ENCODE assay signal across 24 mouse cellular contexts in the genomic region with DNA sequence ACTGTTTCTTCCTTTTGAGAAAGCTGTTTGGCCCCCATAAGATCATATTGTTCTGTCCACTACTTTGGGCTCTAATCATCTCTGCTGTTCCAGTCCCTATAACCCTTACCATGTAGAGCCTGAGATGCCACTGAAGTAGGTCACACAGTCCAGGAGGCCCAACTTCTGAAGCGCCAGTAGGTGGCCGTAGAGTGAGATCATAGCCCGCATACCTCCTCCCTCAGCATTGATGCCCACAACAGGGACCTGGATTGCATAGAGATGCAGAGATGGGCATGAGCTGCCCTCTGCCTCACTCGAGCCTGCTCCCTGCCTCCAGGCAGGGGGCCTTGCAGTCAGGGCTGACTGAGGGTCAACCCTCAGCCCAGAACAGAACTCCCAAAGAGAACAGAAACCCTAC. TPM values are rescaled to one million over a fixed set of nuclear protein-coding genes. Genes with fewer than 3 reads are reported as not detected.
DNase-seq lines count a peak whose midpoint lies in the region; ATAC-seq lines count a peak whose summit lies in the region.
"Had no signal": no experiment of that assay in that cellular context is flagged by ENCODE, and none has a peak within 500 bp of the region (broad histone marks: within the 10 kb centered on the region; RNA-seq: fewer than 3 reads in every experiment).

No protein-coding gene starts in this region.

- 77% methylated on average over 4 of the region's 4 CpGs for WGBS in heart, embryonic 10.5 days
- 77% methylated on average over 4 of the region's 4 CpGs for WGBS in heart, embryonic 11.5 days (ENCODE audit: insufficient replicate concordance)

- H3K27me3 ChIP-seq in heart, embryonic 10.5 days (ENCODE audit: insufficient read depth, poor library complexity, severe bottlenecking): no peaks in the 10 kb centered on the region
- no peaks in the 10 kb centered on the region; the same call in 1 of the 2 replicates for H3K27me3 ChIP-seq in heart, embryonic 11.5 days (ENCODE audit: control insufficient read depth, insufficient read depth, low read length)

- H3K36me3 ChIP-seq in heart, embryonic 10.5 days: no peaks in the 10 kb centered on the region
- no peaks in the 10 kb centered on the region for H3K36me3 ChIP-seq in heart, embryonic 11.5 days (ENCODE audit: control insufficient read depth, insufficient read depth, low read length)
- H3K36me3 ChIP-seq: G1E had no signal

- H3K4me2 ChIP-seq in heart, embryonic 11.5 days: no peak overlapping the region

- H3K4me3 ChIP-seq in heart, embryonic 10.5 days: no peak overlapping the region
- no peak overlapping the region for H3K4me3 ChIP-seq in heart, embryonic 11.5 days (ENCODE audit: low read depth, low read length)

- DNase-seq in heart, adult 11 months: peak; percentile 55
- no peak for DNase-seq in heart, adult 8-10 months (ENCODE audit: low spot score)
- peak; percentile 69 for DNase-seq in heart, embryonic 10.5 days (ENCODE audit: low spot score)
- DNase-seq: adrenal gland, adult 2 months; adrenal gland, adult 8-10 months; adrenal gland, postnatal 10 days; adrenal gland, postnatal 14 days; adrenal gland, postnatal 25 days; adrenal gland, postnatal 36 days; B cell, adult 2 months; cerebellum, adult 11 months; cerebellum, adult 11-12 months; cerebellum, adult 18-20 months had no signal

- ATAC-seq in heart, embryonic 11.5 days (replicated peaks; ENCODE audit: insufficient number of reproducible peaks, low FRiP score, low TSS enrichment): no peak
- ATAC-seq: activated CD4-positive, CD25-positive, alpha-beta regulatory T cell, adult 4 months; CD4-positive, CD25-positive, alpha-beta regulatory T cell, adult 4 months; Patski had no signal

- H3K9ac ChIP-seq in heart, embryonic 11.5 days (ENCODE audit: low read depth, low read length): no peak overlapping the region

- H3K27ac ChIP-seq in heart, embryonic 10.5 days: no peak overlapping the region
- no peak overlapping the region for H3K27ac ChIP-seq in heart, embryonic 11.5 days (ENCODE audit: low read depth, low read length)

- H3K9me3 ChIP-seq in heart, embryonic 10.5 days: no peaks in the 10 kb centered on the region
- no peaks in the 10 kb centered on the region for H3K9me3 ChIP-seq in heart, embryonic 11.5 days (replicated peaks; ENCODE audit: control insufficient read depth, low read length)
- H3K9me3 ChIP-seq: G1E had no signal

- 0 out of 2 replicates have a peak, but pooled peaks cover 3% of the 10 kb centered on the region for H3K4me1 ChIP-seq in heart, embryonic 10.5 days
- H3K4me1 ChIP-seq in heart, embryonic 11.5 days (ENCODE audit: control insufficient read depth, insufficient read depth, low read length): no peaks in the 10 kb centered on the region

RNA-seq across cellular contexts. Expression of a gene that starts 12.0 kb away (rescaled TPM):
- not detected for total RNA-seq in heart, adult 8-10 months (2022)
- 0.04 TPM in 1 of 2 replicates, not detected in the other for polyA plus RNA-seq in heart, embryonic 10.5 days (2016; fragmentation: Nextera tagmentation; extraction: Ambion mirVana)
- polyA plus RNA-seq in heart, embryonic 11.5 days (2014; fragmentation: Nextera tagmentation; extraction: Ambion mirVana): not detected in 2 replicates
- total RNA-seq: adrenal gland, postnatal 14 days; CH12.LX; ES-E14; MEL had no signal
- polyA plus RNA-seq: activated CD4-positive, CD25-positive, alpha-beta regulatory T cell, adult 4 months; C2C12; CD4-positive, CD25-positive, alpha-beta regulatory T cell, adult 4 months; G1E; Patski had no signal

RNA-seq across cellular contexts. Expression of a gene that starts 31.8 kb away (rescaled TPM):
- 1 to 10 TPM; 2.6 to 5.7 (median 3.8) TPM for total RNA-seq in heart, adult 8-10 months (2022)
- 0.52 and 0.54 TPM in 2 replicates for polyA plus RNA-seq in heart, embryonic 10.5 days (2016; fragmentation: Nextera tagmentation; extraction: Ambion mirVana)
- 0.49 and 0.62 TPM in 2 replicates for polyA plus RNA-seq in heart, embryonic 11.5 days (2014; fragmentation: Nextera tagmentation; extraction: Ambion mirVana)
- total RNA-seq: CH12.LX, MEL had no signal
- polyA plus RNA-seq: C2C12; CD4-positive, CD25-positive, alpha-beta regulatory T cell, adult 4 months; G1E had no signal

RNA-seq across cellular contexts. Expression of a gene that starts 37.0 kb away (rescaled TPM):
- under 1 TPM in 1 of 4 experiments, not detected in 3; 0.14 TPM for total RNA-seq in heart, adult 8-10 months (2022)
- polyA plus RNA-seq in heart, embryonic 10.5 days (2016; fragmentation: Nextera tagmentation; extraction: Ambion mirVana): 0.05 TPM in 1 of 2 replicates, not detected in the other
- not detected in 2 replicates for polyA plus RNA-seq in heart, embryonic 11.5 days (2014; fragmentation: Nextera tagmentation; extraction: Ambion mirVana)
- total RNA-seq: adrenal gland, adult 18-20 months; adrenal gland, adult 2 months; adrenal gland, adult 8-10 months; adrenal gland, postnatal 14 days; adrenal gland, postnatal 25 days; adrenal gland, postnatal 36 days; adrenal gland, postnatal 4 days; MEL had no signal
- polyA plus RNA-seq: adrenal gland, adult 2 months; C2C12; Patski had no signal
